Mouse (Mus musculus): ENCODE data around the gene Vmn2r102. TPM values are rescaled to one million over a fixed set of nuclear protein-coding genes. Genes with fewer than 3 reads are reported as not detected.

The Vmn2r102 gene
- not detected for polyA plus RNA-seq (2017; shearing (Covaris generic))

DNA sequence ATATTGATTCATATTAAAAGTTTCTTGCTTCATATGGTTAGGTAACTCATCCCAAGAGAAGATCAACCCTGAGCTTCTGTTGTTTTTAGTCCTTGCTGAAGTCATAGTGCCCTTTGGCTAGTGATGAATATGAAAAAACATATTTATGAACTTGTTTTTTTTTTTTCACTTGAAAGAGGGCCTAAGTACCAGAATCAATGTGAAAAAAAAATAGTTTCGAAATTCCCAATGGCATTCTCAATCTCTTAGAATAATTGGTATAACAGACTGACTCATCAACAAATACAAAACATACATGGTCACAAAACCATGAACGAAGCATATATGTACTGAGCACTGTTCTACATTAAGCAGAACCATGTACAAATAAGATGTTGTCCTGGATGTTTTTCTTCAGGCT lies at the start of gene Vmn2r102:
Gene Vmn2r102, plus strand, starts transcription at position 301 of the 400 bp plus-strand sequence.

Other genes starting within 250 kb of the Vmn2r102 start
- gene Vmn2r100, start 155.6 kb upstream of the Vmn2r102 start, polyA plus RNA-seq (2017; shearing (Covaris generic)): 0.20 TPM
- not detected for gene Vmn2r101, start 83.1 kb upstream of the Vmn2r102 start, polyA plus RNA-seq (2017; shearing (Covaris generic))
- not detected for gene Vmn2r103, start 113.0 kb downstream of the Vmn2r102 start, polyA plus RNA-seq (2017; shearing (Covaris generic))